Mouse (Mus musculus) c-Kit-positive CD71-positive TER-119-negative erythroid progenitor cells, embryonic 14.5 days (primary cell): ENCODE measurements around the gene Gm572.
A peak's percentile ranks its signal among the peaks of the same experiment; 100 is the strongest.

Experiments
- DNase-seq: peaks from one replicate; pipeline ENCODE4 v3.0.0-alpha.2; 2013; ENCODE audit warnings: low read depth

The Gm572 gene

DNA sequence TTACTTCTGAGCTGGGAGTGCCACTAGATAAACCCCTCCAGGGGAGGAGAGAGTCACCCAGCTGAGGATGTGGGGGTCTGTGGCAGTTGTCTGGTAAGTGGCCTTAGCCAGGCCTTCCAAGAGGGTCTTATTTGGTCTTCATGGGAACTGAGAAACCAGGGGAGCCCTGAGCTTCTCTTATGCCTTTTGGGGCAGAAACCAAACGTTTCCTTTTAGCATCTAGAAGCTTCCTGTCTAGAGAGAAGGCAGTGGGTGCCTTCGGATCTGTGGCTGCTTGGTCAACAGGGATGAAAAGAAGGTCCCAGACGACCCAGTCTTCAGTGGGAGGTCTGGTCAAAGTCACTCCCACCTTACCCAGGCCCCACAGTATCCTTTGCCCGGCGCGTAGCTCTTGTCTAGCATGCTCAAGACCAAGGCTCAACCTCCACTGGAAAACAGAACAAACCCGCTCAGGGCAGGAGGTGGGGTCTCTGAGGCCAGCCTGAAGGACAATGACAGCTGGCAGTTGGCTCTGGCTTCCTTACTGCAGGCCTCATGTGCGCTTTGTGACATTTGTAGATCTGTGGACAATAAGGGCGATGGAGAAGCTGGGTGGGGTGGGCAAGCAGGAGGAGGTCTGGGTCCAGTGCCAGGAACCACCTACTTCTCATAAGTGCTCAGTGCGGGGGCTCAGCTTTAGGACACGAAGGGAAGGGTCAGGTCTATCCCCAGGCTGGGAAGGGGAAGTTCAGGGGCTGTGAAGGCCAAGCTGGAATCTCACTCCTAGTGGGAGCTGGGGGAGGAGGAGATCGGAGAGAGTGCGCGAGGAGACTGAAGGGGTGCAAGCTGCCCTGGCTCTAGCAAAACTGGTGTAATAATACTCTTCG lies at the start of gene Gm572:
Gene Gm572 (plus strand): TSS at position 27 of the 866 bp plus-strand sequence.
- no peak for DNase-seq

DNA sequence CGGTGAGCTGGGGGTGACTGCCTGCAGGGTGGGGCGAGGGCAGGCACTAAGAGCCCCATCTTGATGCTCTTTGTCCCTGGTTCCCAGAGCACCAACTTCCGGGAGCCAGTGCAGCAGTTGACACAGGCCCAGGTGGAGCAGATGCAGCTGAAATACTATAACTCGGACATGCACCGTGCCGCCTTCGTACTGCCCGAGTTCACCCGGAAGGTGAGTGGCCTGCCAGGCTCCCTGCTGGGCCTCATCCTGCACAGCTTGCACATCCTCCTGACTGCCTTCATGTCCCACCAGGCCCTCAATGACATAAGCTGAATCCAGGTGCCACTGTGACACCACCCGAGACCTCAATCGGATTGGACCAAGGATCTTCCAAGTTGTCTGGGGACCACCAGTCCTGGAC lies 49.1 kb upstream of the Gm572 start:
- DNase-seq: no peak

DNA sequence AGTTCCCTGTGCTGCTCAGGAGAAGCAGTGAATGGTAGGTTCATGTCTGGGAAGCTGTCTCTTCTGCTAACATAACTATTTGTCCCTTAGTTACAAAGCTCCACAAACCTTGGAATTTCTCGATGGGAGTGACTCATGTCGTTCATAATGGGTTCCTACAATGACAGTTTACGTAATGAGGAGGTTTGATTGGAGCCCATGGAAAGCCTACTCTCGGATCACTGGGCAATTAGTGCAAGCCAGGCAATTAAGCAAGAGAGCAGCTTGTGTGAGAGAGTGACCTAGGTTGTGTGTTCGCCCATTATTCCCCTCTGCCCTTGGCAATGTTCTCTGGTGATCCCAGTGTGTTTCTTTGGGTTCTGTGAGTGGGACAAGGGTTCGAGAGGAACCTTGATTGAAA lies 47.2 kb upstream of the Gm572 start:
- no peak for DNase-seq

DNA sequence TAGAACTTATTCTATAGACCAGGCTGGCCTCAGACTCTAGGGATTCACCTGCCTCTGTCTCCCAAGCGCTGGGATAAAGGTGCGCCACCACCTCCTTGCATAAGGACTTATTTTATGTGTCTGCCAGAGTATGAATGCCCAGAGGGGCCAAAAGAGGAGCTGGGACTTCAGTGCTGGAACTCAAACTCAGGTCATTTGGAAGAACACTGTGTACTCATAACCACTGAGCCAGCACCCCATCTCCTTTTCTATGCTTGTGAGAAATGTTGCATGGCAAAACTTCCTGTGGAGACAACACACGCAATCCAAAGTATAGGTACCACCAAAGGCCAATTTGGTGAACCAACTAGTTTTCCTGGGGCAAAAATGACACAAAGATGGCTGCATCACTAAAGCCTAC lies 46.4 kb upstream of the Gm572 start:
- no peak for DNase-seq

DNA sequence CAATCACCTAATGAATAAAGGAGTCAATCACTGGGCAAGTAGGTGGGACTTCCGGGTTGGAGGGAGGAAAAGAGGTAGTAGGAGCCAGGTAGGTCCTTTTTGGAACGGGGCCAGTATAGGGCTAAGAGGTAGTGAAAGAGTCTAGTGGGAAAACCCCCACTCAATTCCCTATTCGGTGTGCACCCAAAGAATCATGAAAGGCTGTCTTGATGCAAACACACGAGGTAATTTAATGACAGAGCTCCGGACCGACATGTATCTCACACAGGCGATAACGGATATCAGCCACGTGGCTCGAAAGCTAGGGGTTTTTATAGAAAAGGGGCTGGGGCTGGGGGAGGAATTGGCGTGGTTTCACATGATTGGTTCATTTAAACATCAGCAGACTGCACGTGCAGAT lies 44.3 kb upstream of the Gm572 start:
- DNase-seq: no peak

DNA sequence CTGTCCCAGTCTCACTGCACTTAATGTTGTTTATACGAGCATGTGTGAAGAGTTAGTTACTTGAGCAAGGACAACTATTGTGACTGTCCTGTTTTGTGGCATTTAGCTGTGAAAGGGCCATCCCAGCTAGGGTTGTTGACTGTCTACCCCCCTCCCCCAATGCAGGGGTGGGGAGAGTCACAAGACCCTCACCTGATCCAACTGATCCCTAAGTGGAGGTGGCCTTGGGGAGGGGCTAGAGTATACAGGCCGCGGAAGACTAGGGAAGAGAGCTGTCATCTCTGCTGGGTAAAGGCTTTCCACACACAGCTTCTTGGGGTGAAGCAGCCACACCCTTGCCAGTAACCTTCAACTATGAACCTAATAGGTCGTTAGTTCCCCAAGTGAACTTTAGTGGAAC lies 42.8 kb upstream of the Gm572 start:
- no peak for DNase-seq

DNA sequence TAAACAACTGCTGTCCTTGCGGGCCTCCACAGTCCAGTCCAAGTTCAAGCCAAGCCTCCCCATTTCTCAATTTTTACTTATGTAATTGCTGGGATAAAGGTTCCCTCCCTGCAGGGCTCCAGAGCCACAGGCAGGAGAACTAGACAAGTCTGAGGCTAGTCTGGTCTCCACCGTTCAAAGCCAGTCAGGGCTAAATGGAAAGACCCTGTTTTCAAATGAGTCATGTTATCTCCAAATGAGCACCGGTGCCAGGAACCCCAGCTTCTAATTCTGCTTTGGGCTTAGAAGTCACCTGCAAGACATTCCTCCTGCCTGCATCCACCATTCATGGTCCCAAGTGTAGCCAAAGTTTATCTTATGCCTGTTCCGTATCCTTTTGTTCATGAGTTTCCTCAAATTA lies 41.2 kb upstream of the Gm572 start:
- DNase-seq: no peak

DNA sequence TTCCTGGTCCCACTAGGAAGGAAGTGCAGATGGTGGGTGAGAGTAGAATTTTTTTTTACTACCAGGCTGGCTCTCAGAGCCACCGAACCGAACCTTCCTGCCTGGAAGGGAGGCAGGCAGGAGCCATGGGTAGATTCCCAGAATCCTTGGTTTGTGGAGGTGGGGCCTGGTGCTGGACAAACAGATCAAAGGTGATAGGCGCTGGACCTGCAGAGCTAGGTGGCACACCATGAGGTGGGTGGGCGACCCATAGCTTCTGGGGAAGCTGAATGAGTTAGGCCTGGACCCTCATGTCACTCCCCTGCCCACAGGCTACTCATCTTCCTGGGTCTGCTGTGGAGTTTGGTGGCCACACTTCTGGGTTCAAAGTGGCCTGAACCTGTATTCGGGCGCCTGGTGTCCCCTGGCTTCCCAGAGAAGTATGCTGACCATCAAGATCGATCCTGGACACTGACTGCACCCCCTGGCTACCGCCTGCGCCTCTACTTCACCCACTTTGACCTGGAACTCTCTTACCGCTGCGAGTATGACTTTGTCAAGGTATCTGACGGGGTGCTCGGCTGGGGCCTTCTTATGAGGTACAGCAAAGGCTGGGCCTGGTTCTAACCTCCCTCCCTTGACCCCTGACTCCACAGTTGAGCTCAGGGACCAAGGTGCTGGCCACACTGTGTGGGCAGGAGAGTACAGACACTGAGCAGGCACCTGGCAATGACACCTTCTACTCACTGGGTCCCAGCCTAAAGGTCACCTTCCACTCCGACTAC lies 40.6 kb upstream of the Gm572 start, which contains the start of gene Masp2:
Gene Masp2 (plus strand): TSS at position 198 of the 764 bp plus-strand sequence.
- no peak for DNase-seq

DNA sequence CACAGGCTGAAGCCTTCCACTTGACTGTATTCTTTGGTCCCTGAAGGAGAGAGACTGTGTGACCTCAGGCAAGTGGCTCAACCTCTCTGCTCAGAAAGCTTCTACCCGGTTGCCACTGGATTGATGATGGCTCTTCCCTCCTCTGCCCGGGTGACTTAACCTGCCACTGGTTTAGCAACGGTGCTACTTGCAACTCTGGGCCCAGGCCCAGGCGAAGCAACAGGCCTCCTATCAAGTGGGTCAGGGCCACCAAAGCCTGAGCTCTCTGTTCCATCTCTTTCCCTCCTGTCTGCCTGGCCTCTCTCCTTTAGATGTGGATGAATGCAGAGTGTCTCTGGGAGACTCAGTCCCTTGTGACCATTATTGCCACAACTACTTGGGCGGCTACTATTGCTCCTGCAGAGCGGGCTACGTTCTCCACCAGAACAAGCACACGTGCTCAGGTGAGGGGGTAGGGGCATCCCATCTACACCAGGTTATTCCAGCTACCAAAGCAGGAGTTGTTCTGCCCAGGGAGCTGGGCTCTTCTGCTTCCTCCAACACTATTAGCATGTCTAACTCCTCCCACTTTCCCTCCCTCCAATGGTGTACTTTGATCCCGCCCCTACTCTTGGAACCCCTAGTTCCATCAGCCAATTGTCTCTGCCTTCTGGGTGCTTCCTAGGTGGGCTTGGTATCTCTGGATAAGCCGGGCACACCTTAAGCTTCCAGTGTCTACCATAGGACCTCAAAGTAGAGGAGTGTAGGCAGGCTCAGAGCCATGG lies 39.6 kb upstream of the Gm572 start:
- DNase-seq: no peak

DNA sequence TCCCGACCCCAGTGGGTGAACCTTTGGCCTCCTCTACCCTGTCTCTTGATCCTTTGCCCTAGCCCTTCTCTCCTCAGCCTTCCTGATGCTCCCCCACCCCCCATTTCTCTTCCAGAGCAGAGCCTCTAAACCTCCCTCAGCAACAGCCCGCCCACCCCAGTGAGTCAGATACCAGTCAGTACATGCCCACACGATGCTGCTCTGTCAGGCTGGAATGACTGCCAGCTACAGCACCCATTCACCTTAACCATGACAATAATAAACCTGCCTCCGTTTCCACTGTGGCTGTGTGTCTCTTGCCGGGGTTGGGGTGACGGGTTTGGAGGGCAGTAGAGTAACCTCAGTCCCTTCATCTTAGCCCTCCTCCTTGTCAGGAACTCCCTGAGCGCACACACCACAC lies 39.0 kb upstream of the Gm572 start:
- DNase-seq: no peak

DNA sequence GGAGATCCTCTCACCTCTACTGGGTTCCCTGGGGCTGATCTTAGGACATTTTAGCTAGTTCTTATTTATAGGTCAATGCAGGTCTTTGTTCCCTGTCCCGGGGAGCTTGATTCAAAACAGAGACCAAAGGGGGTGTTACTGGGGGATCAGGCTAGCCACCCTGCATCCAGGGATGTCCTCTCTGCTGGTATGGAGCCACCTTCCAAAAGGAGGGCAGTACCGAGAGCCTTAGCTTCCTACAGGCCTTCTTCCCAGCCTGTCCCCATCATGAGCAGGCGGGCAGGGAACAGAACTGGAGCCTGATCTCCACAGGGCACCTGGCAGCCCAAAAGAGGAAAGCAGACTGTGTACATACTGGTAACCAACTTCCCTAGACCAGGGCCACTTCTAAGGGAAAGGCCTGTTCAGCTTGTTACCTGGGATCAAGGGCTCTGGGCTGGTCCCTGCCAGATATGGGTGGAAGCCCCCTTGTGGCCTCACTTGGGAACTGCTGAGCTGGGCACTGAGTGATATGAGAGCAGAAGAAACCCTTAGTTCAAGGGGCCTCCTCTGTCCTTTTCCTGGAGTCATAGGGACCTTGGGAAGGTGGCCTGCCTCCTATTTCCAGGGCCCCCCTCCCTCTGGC lies 38.5 kb upstream of the Gm572 start:
- DNase-seq: peak; percentile 58

DNA sequence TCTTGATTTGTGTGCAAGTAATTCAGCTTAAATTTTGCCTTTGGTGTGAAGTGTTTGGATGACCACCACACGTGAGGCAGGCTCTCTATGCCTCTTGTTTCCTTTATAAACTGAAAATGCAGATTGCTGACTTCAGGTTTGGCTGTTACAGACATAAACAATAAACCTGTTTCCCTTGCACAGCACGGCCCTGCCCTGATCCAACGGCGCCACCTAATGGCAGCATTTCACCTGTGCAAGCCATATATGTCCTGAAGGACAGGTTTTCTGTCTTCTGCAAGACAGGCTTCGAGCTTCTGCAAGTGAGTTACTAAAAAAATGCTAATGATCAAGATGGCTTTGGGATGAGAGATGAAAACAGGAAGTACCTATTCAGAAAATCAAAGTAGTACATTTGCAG lies 35.4 kb upstream of the Gm572 start:
- DNase-seq: peak; percentile 65

DNA sequence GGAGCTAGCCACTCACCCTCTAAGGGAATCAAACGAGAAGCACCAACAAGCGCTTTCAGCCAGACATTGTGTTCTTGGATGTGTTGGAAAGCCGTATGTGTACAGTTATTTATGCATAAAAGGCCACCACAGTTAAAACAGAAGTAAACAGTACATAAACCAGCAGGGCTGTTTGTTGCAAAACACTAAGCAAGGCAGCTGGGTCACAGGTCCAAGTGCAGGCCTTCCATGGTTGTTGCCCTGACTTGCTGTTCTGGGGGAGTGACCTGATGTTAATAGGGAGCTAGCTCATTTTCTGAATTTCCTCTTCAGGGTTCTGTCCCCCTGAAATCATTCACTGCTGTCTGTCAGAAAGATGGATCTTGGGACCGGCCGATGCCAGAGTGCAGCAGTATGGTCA lies 33.3 kb upstream of the Gm572 start:
- DNase-seq: no peak

DNA sequence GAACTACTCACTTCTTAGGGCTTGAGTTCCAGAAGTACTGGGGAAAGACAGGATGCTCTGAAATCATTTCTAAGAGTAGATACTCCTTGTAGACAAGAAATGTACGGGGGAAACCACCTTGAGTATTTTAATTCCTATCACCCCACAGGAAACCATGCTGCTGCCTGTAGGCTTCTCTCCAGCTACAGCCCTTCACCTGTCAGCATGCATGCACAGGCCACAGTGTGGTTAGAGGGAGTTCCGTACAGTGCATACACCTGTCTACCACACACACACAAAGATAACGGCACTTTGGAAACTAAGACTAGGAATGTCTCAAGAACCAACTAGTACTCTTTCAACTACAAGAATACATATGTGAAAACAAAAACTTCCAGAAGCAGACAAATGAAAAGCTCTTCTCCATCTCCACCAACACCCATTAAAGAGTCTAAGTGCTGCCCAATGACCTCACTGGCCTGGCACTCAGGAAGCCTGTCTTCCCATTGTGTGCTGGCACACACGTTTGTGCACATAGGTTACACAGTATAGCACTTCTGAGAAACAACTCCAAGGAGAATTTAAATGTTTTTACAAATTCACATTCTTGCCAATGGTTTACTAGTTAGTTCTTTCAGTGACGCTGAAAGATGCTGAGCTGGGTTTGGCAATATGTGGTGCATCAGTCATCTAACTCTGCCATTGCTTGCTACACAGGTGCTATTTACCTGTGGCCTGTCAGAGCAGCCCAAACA lies 32.3 kb upstream of the Gm572 start:
- DNase-seq: no peak

DNA sequence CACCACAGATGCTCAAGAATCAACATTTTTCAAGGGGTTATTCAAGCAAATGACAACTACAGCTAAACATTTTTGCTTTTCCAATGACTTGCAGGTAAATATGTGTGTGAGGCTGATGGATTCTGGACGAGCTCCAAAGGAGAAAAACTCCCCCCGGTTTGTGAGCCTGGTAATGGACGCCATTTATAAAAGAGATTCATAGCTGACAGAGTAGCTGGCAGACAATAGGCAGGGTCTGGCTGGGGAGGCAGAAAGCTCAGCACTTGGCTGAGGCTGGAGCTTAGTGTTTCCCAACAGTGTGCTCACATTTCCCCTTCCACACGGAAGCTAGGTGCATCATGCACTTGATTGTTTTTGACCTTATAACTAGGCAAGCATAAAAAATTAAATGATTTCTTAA lies 30.6 kb upstream of the Gm572 start:
- DNase-seq: no peak

DNA sequence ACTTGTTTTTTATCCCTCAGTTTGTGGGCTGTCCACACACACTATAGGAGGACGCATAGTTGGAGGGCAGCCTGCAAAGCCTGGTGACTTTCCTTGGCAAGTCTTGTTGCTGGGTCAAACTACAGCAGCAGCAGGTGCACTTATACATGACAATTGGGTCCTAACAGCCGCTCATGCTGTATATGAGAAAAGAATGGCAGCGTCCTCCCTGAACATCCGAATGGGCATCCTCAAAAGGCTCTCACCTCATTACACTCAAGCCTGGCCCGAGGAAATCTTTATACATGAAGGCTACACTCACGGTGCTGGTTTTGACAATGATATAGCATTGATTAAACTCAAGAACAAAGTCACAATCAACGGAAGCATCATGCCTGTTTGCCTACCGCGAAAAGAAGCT lies 29.4 kb upstream of the Gm572 start:
- DNase-seq: no peak

DNA sequence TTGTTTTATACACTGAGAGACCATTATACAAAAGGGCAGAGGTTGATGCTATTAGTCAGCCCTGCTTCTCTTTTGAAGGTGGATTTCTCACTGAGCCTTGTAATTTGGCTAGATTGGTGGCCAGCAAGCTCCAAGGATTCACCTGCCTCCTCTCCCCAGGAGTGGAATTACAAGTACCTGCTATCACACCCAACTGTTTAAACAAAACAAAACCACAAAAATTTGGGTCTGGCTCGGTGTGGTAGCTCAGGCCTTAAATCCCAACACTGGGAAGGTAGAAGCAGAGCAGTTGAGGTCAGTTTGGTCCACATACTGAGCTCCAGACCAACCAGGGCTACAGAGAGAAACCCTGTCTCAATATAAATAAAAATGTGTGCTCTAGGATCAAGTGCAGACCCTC lies 23.3 kb upstream of the Gm572 start:
- DNase-seq: no peak

DNA sequence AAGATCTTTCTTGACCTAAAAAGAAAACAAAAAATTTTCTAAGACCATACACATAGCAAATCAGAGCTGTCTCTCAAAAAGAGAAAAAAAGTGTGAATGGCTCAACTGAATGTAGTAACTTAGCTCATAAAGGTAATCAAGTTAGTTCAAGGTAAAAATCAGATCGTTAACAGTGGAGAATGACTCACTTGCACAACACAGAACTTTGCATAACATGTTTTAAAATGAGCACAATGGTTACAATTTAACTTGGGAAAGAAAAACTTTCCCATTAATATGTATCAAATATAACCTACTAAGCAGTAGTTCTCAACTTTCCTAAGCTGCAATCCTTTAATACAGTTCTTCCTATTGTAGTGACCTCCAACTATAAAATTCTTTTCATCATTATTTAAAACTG lies 22.4 kb upstream of the Gm572 start:
- no peak for DNase-seq

DNA sequence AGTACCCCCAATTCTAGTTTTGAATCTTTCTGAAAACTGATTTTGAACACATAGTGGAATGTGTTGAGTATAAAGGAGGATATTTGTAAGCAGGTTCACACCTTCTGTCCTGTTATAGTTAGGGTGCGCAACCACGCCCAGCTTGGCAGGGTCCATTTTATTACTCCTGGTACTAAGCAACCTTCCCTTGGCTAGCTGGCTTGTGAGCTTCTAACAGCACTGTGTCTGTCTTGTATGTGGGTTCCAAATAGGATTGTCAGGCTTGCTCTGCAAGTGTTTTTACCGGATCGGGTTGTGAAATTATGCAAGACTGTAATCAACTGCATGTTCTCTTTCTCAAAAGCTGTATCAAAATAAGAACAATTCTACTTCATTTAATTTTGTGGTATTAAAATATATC lies 20.6 kb upstream of the Gm572 start:
- no peak for DNase-seq

DNA sequence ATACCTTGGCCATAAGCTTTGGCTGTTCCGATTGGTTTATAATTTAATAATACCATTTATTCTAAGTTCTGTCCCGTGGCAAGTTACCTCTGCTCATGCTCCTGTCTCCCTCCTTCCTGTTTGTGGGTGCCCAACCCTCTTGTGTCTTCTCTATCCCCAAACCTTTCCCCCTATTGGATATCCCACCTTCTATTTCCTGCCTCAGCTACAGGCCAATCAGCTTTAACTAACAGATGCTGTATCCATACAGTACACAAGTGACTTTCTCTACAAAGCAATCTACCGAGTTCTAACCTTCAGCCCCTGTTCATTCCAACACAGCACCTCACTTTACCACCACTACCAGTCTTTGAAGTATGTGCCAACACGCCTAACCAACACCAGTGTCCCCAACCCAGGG lies 19.5 kb upstream of the Gm572 start:
- DNase-seq: no peak

DNA sequence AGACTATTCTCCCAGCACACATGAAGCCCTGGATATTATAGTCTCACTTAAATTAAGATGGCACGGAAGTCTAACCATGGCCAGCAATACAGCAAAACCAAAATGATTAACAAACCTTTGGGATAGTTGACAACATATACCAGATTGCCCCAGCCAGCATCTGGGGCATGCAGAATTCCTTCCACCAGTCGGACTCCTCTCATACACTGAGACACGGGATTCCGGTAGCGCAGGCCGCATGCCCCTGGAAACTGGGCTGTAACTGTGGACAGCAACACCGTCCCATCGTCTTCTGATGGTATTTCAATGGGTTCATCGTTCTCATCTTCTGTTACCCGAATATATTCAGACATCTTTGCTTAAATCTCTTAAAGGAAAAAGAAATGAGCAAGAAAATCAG lies 18.1 kb upstream of the Gm572 start:
- DNase-seq: no peak
